ENCODE assay signal across 20 mouse cellular contexts in genomic region chr3:59111944-59112343, GRCm38 (mm10). TPM values are rescaled to one million over a fixed set of nuclear protein-coding genes. Genes with fewer than 3 reads are reported as not detected.
"Had no signal": no experiment of that assay in that cellular context is flagged by ENCODE, and none has a peak within 500 bp of the region (broad histone marks: within the 10 kb centered on the region; RNA-seq: fewer than 3 reads in every experiment).

No protein-coding gene starts in this region.

- H3K9me3 ChIP-seq: lung, embryonic 15.5 days; megakaryocyte, embryonic 14.5 days; midbrain, embryonic 12.5 days; midbrain, embryonic 15.5 days; neural tube, embryonic 12.5 days had no signal

- H3K27ac ChIP-seq: lung, embryonic 15.5 days; macrophage; midbrain, embryonic 12.5 days; midbrain, embryonic 15.5 days; neural tube, embryonic 12.5 days had no signal

- H3K27me3 ChIP-seq: lung, embryonic 15.5 days; megakaryocyte, embryonic 14.5 days; midbrain, embryonic 12.5 days; midbrain, embryonic 15.5 days; neural tube, embryonic 12.5 days had no signal

- ATAC-seq: liver, postnatal 0 days; lung, postnatal 0 days; midbrain, embryonic 15.5 days had no signal

- H3K9ac ChIP-seq: liver, postnatal 0 days; lung, embryonic 15.5 days; midbrain, embryonic 12.5 days; midbrain, embryonic 15.5 days; neural tube, embryonic 12.5 days had no signal

- DNase-seq: liver, postnatal 0 days; lung, adult 2 months; lung, postnatal 14 days; lung, postnatal 36 days; retina, postnatal 1 day; right cerebral cortex, adult 18-20 months; right cerebral cortex, postnatal 25 days; right cerebral cortex, postnatal 4 days; spleen, adult 18-20 months; thymus, adult 18-20 months; thymus, postnatal 14 days; thymus, postnatal 36 days had no signal

- H3K4me2 ChIP-seq: lung, embryonic 15.5 days; midbrain, embryonic 12.5 days; midbrain, embryonic 15.5 days; neural tube, embryonic 12.5 days had no signal

- H3K4me1 ChIP-seq: lung, embryonic 15.5 days; midbrain, embryonic 12.5 days; midbrain, embryonic 15.5 days; neural tube, embryonic 12.5 days had no signal

- H3K4me3 ChIP-seq: lung, embryonic 15.5 days; megakaryocyte, embryonic 14.5 days; midbrain, embryonic 12.5 days; midbrain, embryonic 15.5 days; neural tube, embryonic 12.5 days had no signal

RNA-seq across cellular contexts. Expression of gene Gpr171, which starts 10.3 kb away (rescaled TPM):
- total RNA-seq: midbrain, postnatal 0 days had no signal
